Mouse (Mus musculus) cortical plate, adult 2 months (tissue): ENCODE data around the gene Cks2.

ENCODE experiments used
- CTCF ChIP-seq: fragments of 200-500 bp; IDR thresholded peaks from 2 replicates; pipeline ENCODE4 v1.5.1; 2011; ENCODE audit warnings: mild to moderate bottlenecking, control low read depth, low read length; ENCODE audit not compliant: insufficient read depth; ENCODE audit errors: extremely low read depth
- POLR2A ChIP-seq: fragments of 200-500 bp; IDR thresholded peaks from 2 replicates; pipeline ENCODE4 v1.6.1; 2011; ENCODE audit warnings: mild to moderate bottlenecking, low read length, control low read depth; ENCODE audit not compliant: insufficient read depth; ENCODE audit errors: extremely low read depth

GRCm38 (mm10) chr13:51617861-51618260, 27.2 kb upstream of the Cks2 start:
- peak; percentile 74 for TF ChIP-seq CTCF
- no peak for TF ChIP-seq POLR2A
